ENCODE assay signal across 8 mouse cellular contexts in the genomic region with DNA sequence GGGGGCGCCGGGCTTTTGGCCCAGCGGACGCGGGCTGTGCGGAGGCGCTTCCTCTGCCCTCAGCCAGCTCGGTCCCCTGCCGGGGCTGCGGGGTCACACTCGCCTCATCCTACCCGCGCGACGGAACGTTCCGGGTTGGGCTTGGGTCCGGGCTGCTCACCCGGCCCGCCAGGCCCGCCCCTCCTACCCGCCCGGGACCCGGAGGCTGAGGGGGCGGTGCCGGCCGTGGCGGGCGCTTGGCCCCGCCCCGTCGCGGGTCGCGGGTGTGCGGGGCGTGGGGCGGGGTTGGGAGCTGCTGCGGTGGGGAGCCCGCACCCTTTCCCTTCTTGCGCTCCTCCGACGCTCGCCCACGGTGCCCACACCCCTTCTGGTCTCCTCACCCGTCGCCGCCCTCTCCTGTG. TPM values are rescaled to one million over a fixed set of nuclear protein-coding genes. Genes with fewer than 3 reads are reported as not detected.
A peak's percentile ranks its signal among the peaks of the same experiment; 100 is the strongest.
DNase-seq lines count a peak whose midpoint lies in the region; ATAC-seq and TF ChIP-seq lines count a peak whose summit lies in the region.
"Had no signal": no experiment of that assay in that cellular context is flagged by ENCODE, and none has a peak within 500 bp of the region (broad histone marks: within the 10 kb centered on the region; RNA-seq: fewer than 3 reads in every experiment).

No protein-coding gene starts in this region.

- peak; percentile 78 for ATAC-seq in forebrain, embryonic 15.5 days (replicated peaks)
- peak; percentile 72 for ATAC-seq in limb, embryonic 12.5 days (ENCODE audit: insufficient number of reproducible peaks, insufficient read depth, low FRiP score, low TSS enrichment, low read depth)
- peak; percentile 76 for ATAC-seq in midbrain, embryonic 14.5 days (ENCODE audit: low FRiP score, low TSS enrichment)

- no peaks in the 10 kb centered on the region for H3K27me3 ChIP-seq in forebrain, embryonic 15.5 days
- no peaks in the 10 kb centered on the region for H3K27me3 ChIP-seq in limb, embryonic 12.5 days
- H3K27me3 ChIP-seq in midbrain, embryonic 14.5 days (ENCODE audit: control insufficient read depth, insufficient read depth, low read length), result no peaks in the 10 kb centered on the region

- TF ChIP-seq POLR2A in bone marrow macrophage, adult 2 months (IDR thresholded peaks at IDR 0.05; ENCODE audit: borderline replicate concordance, low read depth, low read length), result no peak

- peak; percentile 47 to 49 for DNase-seq in left cerebral cortex, adult 18-20 months (ENCODE audit: low spot score in 2 of 2)
- no peak for DNase-seq in left cerebral cortex, adult 11 months (ENCODE audit: low spot score)
- DNase-seq in midbrain, embryonic 14.5 days, result peak; percentile 72
- DNase-seq in thymus, adult 18-20 months, result no peak

- H3K9ac ChIP-seq in forebrain, embryonic 15.5 days (replicated peaks), result peak overlapping the region; percentile 88
- H3K9ac ChIP-seq in limb, embryonic 12.5 days (replicated peaks), result peak overlapping the region; percentile 84
- peak overlapping the region; percentile 96 for H3K9ac ChIP-seq in midbrain, embryonic 14.5 days (replicated peaks; ENCODE audit: low read length)

- peak overlapping the region; percentile 86 for H3K4me2 ChIP-seq in forebrain, embryonic 15.5 days (replicated peaks)
- peak overlapping the region; percentile 84 for H3K4me2 ChIP-seq in limb, embryonic 12.5 days
- H3K4me2 ChIP-seq in midbrain, embryonic 14.5 days (ENCODE audit: low read length), result peak overlapping the region; percentile 67

- H3K4me1 ChIP-seq in bone marrow macrophage, adult 2 months (ENCODE audit: control insufficient read depth, insufficient read depth, low read length), result peaks cover 7% of the 10 kb centered on the region
- peaks cover 14% of the 10 kb centered on the region for H3K4me1 ChIP-seq in forebrain, embryonic 15.5 days
- H3K4me1 ChIP-seq in limb, embryonic 12.5 days (replicated peaks), result peaks cover 4% of the 10 kb centered on the region
- peaks cover 5% of the 10 kb centered on the region for H3K4me1 ChIP-seq in midbrain, embryonic 14.5 days (ENCODE audit: control insufficient read depth, insufficient read depth, low read length)

- under 1% methylated on average over 42 of the region's 48 CpGs for WGBS in forebrain, embryonic 15.5 days
- WGBS in limb, embryonic 12.5 days, result under 1% methylated on average over 47 of the region's 48 CpGs
- under 1% methylated on average over 36 of the region's 48 CpGs for WGBS in midbrain, embryonic 14.5 days

- peak overlapping the region; percentile 22; the same call in 1 of the 2 replicates for H3K27ac ChIP-seq in bone marrow macrophage, adult 2 months (ENCODE audit: insufficient read depth, low read depth, low read length)
- H3K27ac ChIP-seq in forebrain, embryonic 15.5 days (replicated peaks), result peak overlapping the region; percentile 87
- peak overlapping the region; percentile 70 for H3K27ac ChIP-seq in limb, embryonic 12.5 days
- H3K27ac ChIP-seq in midbrain, embryonic 14.5 days (replicated peaks; ENCODE audit: low read depth, low read length), result peak overlapping the region; percentile 94

- no peaks in the 10 kb centered on the region for H3K36me3 ChIP-seq in forebrain, embryonic 15.5 days
- H3K36me3 ChIP-seq in limb, embryonic 12.5 days, result no peaks in the 10 kb centered on the region
- no peaks in the 10 kb centered on the region for H3K36me3 ChIP-seq in midbrain, embryonic 14.5 days (ENCODE audit: control insufficient read depth, insufficient read depth, low read length)

- H3K4me3 ChIP-seq in bone marrow macrophage, adult 2 months (ENCODE audit: insufficient read depth, low read length), result peak overlapping the region; percentile 94
- peak overlapping the region; percentile 90 for H3K4me3 ChIP-seq in forebrain, embryonic 15.5 days
- H3K4me3 ChIP-seq in limb, embryonic 12.5 days (replicated peaks), result peak overlapping the region; percentile 86
- peak overlapping the region; percentile 92 for H3K4me3 ChIP-seq in midbrain, embryonic 14.5 days (replicated peaks; ENCODE audit: low read depth, low read length)

- H3K9me3 ChIP-seq in forebrain, embryonic 15.5 days, result no peaks in the 10 kb centered on the region
- no peaks in the 10 kb centered on the region for H3K9me3 ChIP-seq in limb, embryonic 12.5 days
- H3K9me3 ChIP-seq in midbrain, embryonic 14.5 days (ENCODE audit: control insufficient read depth, low read length), result no peaks in the 10 kb centered on the region

- no peak for TF ChIP-seq CTCF in bone marrow macrophage, adult 2 months (IDR thresholded peaks at IDR 0.05; ENCODE audit: low read depth, low read length)

RNA-seq across cellular contexts. Expression of a gene that starts 0.6 kb away (rescaled TPM):
- not detected for total RNA-seq in left cerebral cortex, adult 18-20 months (2021)
- not detected in 2 replicates for polyA plus RNA-seq in bone marrow macrophage, adult 2 months (2012; ENCODE audit: insufficient read depth, insufficient read length, missing spikeins)
- 2.0 and 2.9 TPM in 2 replicates for polyA plus RNA-seq in forebrain, embryonic 15.5 days (2015; fragmentation: Nextera tagmentation; extraction: Ambion mirVana)
- polyA plus RNA-seq in limb, embryonic 12.5 days (2016; fragmentation: Nextera tagmentation; extraction: Ambion mirVana), result 1.9 and 4.5 TPM in 2 replicates
- 2.3 and 3.1 TPM in 2 replicates for polyA plus RNA-seq in midbrain, embryonic 14.5 days (2014; fragmentation: Nextera tagmentation; extraction: Ambion mirVana)
- total RNA-seq: gastrocnemius, postnatal 36 days had no signal

RNA-seq across cellular contexts. Expression of a gene that starts 1.3 kb away (rescaled TPM):
- total RNA-seq in left cerebral cortex, adult 18-20 months (2021), result 10 to 100 TPM; 31.2 to 31.7 TPM
- polyA plus RNA-seq in bone marrow macrophage, adult 2 months (2012; ENCODE audit: insufficient read depth, insufficient read length, missing spikeins), result 16.3 and 25.0 TPM in 2 replicates
- 33.2 and 33.7 TPM in 2 replicates for polyA plus RNA-seq in forebrain, embryonic 15.5 days (2015; fragmentation: Nextera tagmentation; extraction: Ambion mirVana)
- polyA plus RNA-seq in limb, embryonic 12.5 days (2016; fragmentation: Nextera tagmentation; extraction: Ambion mirVana), result 27.0 and 27.5 TPM in 2 replicates
- polyA plus RNA-seq in midbrain, embryonic 14.5 days (2014; fragmentation: Nextera tagmentation; extraction: Ambion mirVana), result 31.0 and 39.5 TPM in 2 replicates

Comparison
In these comparisons a context has a peak if more than half of its experiments do, and no peak if none do; other contexts are left out.
1. DNase-seq: peak in left cerebral cortex, adult 18-20 months (2 of 2) and midbrain, embryonic 14.5 days (single experiment); none in left cerebral cortex, adult 11 months (single experiment) and thymus, adult 18-20 months (0 of 2).
2. H3K27ac ChIP-seq: peak in every context shown above with its lines; median percentile 94 in midbrain, embryonic 14.5 days; 87 in forebrain, embryonic 15.5 days; 70 in limb, embryonic 12.5 days; 22 in bone marrow macrophage, adult 2 months.
3. Peak in every context shown above with its lines, with median percentiles within 50 percentile points of each other: H3K4me3 ChIP-seq, ATAC-seq, H3K4me2 ChIP-seq and H3K9ac ChIP-seq.